Mouse (Mus musculus) cerebellum, adult 11 months (tissue): Measurements from ENCODE around the gene Dscam.

Experiments
- DNase-seq: peaks from one replicate; pipeline ENCODE4 v3.0.0; 2022

Dscam gene

GRCm38 (mm10) chr16:96700551-96700950 is 470.0 kb downstream of the Dscam start:
- no peak for DNase-seq

GRCm38 (mm10) chr16:96695882-96696281 is 474.7 kb downstream of the Dscam start:
- no peak for DNase-seq

- no peak for DNase-seq
Observed at GRCm38 (mm10) chr16:96691576-96691975, 479.0 kb downstream of the Dscam start.

- DNase-seq: no peak
Observed at GRCm38 (mm10) chr16:96690052-96690451, 480.5 kb downstream of the Dscam start.

GRCm38 (mm10) chr16:96689419-96689818 is 481.1 kb downstream of the Dscam start:
- no peak for DNase-seq

GRCm38 (mm10) chr16:96685065-96685464 is 485.5 kb downstream of the Dscam start:
- no peak for DNase-seq

- DNase-seq: peak; percentile 51
Observed at GRCm38 (mm10) chr16:96684581-96684980, 486.0 kb downstream of the Dscam start.

- DNase-seq: no peak
Observed at GRCm38 (mm10) chr16:96682289-96682972, 488.1 kb downstream of the Dscam start.

- DNase-seq: no peak
Observed at GRCm38 (mm10) chr16:96679981-96680380, 490.6 kb downstream of the Dscam start.

GRCm38 (mm10) chr16:96677471-96677870 is 493.1 kb downstream of the Dscam start:
- DNase-seq: no peak

- DNase-seq: no peak
Observed at GRCm38 (mm10) chr16:96676663-96677062, 493.9 kb downstream of the Dscam start.

- no peak for DNase-seq
Observed at GRCm38 (mm10) chr16:96673191-96673847, 497.2 kb downstream of the Dscam start.

- DNase-seq: no peak
Observed at GRCm38 (mm10) chr16:96671603-96672374, 498.8 kb downstream of the Dscam start.

GRCm38 (mm10) chr16:96669706-96670105 is 500.8 kb downstream of the Dscam start:
- no peak for DNase-seq

- no peak for DNase-seq
Observed at GRCm38 (mm10) chr16:96668478-96668877, 502.1 kb downstream of the Dscam start.

- DNase-seq: no peak
Observed at GRCm38 (mm10) chr16:96661073-96661472, 509.5 kb downstream of the Dscam start.

- DNase-seq: no peak
Observed at GRCm38 (mm10) chr16:96659275-96659674, 511.3 kb downstream of the Dscam start.

GRCm38 (mm10) chr16:96655548-96655947 is 515.0 kb downstream of the Dscam start:
- no peak for DNase-seq

- DNase-seq: no peak
Observed at GRCm38 (mm10) chr16:96654054-96654453, 516.5 kb downstream of the Dscam start.

- no peak for DNase-seq
Observed at GRCm38 (mm10) chr16:96651444-96651843, 519.1 kb downstream of the Dscam start.

- no peak for DNase-seq
Observed at GRCm38 (mm10) chr16:96640101-96640500, 530.5 kb downstream of the Dscam start.

- DNase-seq: no peak
Observed at GRCm38 (mm10) chr16:96635916-96636315, 534.6 kb downstream of the Dscam start.

- no peak for DNase-seq
Observed at GRCm38 (mm10) chr16:96634791-96635143, 535.8 kb downstream of the Dscam start.
